Mouse (Mus musculus) liver, embryonic 14.5 days (tissue): ENCODE data around the gene Spock1. TPM values are rescaled to one million over a fixed set of nuclear protein-coding genes. Genes with fewer than 3 reads are reported as not detected.

ENCODE experiments used
- ATAC-seq: fragments of 200-750 bp; cut with Nextera tagmentation; 2 replicates; pipeline ENCODE4 v1.8.0; 2017; ENCODE audit warnings: moderate number of reproducible peaks, mild to moderate bottlenecking, moderate library complexity; ENCODE audit not compliant: insufficient read depth
- DNase-seq, 3 experiments: peaks; one replicate each; pipeline ENCODE4 v3.0.0-alpha.2; 2012 to 2013; ENCODE audit warnings: low read depth in 3 of 3, low spot score in 3 of 3
- H3K27ac ChIP-seq: fragments of 300-500 bp; sonication (generic); 2 replicates; pipeline ENCODE4 v1.5.1; 2014; ENCODE audit warnings: moderate library complexity, mild to moderate bottlenecking, control low read depth, inconsistent platforms
- H3K27me3 ChIP-seq: fragments of 300-500 bp; sonication (generic); 2 replicates; pipeline ENCODE4 v1.6.1; 2014; ENCODE audit warnings: mild to moderate bottlenecking, low read length, moderate library complexity; ENCODE audit not compliant: control insufficient read depth, insufficient read depth
- H3K36me3 ChIP-seq: fragments of 300-500 bp; sonication (generic); replicated peaks from 2 replicates; pipeline ENCODE4 v1.6.1; 2014; ENCODE audit warnings: low read depth; ENCODE audit not compliant: control insufficient read depth, insufficient read depth
- H3K4me1 ChIP-seq, 2 experiments: fragments of 200-500 bp in 1 of 2; fragments of 300-500 bp in 1 of 2; sonication (generic) in 1 of 2; replicated peaks; 2 replicates each; pipeline ENCODE4 v1.6.1; 2012 to 2014; ENCODE audit warnings: antibody characterized with exemption in 1 of 2, inconsistent platforms in 1 of 2, low read length in 1 of 2; ENCODE audit not compliant: control insufficient read depth in 2 of 2, insufficient read depth in 2 of 2
- H3K4me2 ChIP-seq: fragments of 300-500 bp; sonication (generic); 2 replicates; pipeline ENCODE4 v1.6.1; 2014; ENCODE audit warnings: low read depth, mild to moderate bottlenecking, control low read depth, moderate library complexity
- H3K4me3 ChIP-seq, 2 experiments: fragments of 200-500 bp in 1 of 2; fragments of 300-500 bp in 1 of 2; sonication (generic) in 1 of 2; 2 replicates each; pipeline ENCODE4 v1.5.1; 2012 to 2014; ENCODE audit warnings: low read depth in 2 of 2, low read length in 2 of 2, mild to moderate bottlenecking in 2 of 2, control low read depth in 1 of 2, inconsistent platforms in 1 of 2, moderate library complexity in 1 of 2; ENCODE audit not compliant: insufficient read depth in 1 of 2
- H3K9ac ChIP-seq: fragments of 300-500 bp; sonication (generic); replicated peaks from 2 replicates; pipeline ENCODE4 v1.6.1; 2014; ENCODE audit warnings: mild to moderate bottlenecking, control low read depth, moderate library complexity
- H3K9me3 ChIP-seq: fragments of 300-500 bp; sonication (generic); 2 replicates; pipeline ENCODE4 v1.6.1; 2016; ENCODE audit warnings: low read length, mixed read lengths; ENCODE audit not compliant: control insufficient read depth
- CTCF ChIP-seq: IDR thresholded peaks from 2 replicates; pipeline ENCODE4 v1.5.1; 2016; ENCODE audit warnings: antibody characterized with exemption, low read depth, control low read depth
- EP300 ChIP-seq: IDR thresholded peaks from 2 replicates; pipeline ENCODE4 v1.6.1; 2016; ENCODE audit warnings: antibody characterized with exemption, low read depth
- WGBS: fragments of 180-500 bp; shearing (Covaris S2); extraction: QIAGEN DNeasy Blood & Tissue Kit; methylation state at CpG from one replicate; pipeline ENCODE4 v1.1.7; 2014; ENCODE audit not compliant: insufficient replicate concordance; 5-methylcytosine and 5-hydroxymethylcytosine counted together
- polyA plus RNA-seq, 2 experiments: library from polyadenylated mRNA; depleted of rRNA in 1 of 2; stranded (reverse) in 1 of 2; unstranded in 1 of 2; fragments of >200 nt; fragmentation: Nextera tagmentation in 1 of 2; extraction: Ambion mirVana in 1 of 2; gene quantifications; 2 replicates each; pipeline versions ENCODE4 v1.2.1 to v1.2.3; 2012 to 2014

Gene Spock1
- polyA plus RNA-seq, 2 experiments: 0.06 TPM; not detected in 1

DNA sequence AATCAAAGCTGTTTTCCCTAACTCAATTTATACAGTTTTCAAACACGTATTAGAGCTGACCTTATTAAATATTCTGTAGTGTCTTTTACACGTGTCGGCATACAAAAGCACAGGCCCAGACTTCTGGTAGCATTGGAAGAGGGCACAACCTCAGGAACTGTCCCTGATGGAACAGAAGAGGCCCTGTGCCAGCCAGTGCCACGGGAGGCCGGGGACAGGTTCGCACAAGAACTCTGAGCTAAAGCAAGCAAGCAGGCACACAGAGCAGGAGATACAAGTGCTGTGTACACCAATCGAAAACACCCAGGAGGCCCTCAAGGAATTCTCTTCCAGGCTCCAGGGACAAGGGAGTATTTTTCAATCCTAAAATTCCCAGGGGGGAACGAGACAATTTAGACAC, 121.9 kb downstream of the Spock1 start:
- 59% methylated on average over 8 of the region's 8 CpGs for WGBS
- no peak overlapping the region for H3K4me3 ChIP-seq
- no peak overlapping the region for H3K27ac ChIP-seq
- H3K4me2 ChIP-seq: no peak overlapping the region
- no peaks in the 10 kb centered on the region for H3K9me3 ChIP-seq
- DNase-seq: no peak
- no peak overlapping the region for H3K9ac ChIP-seq
- H3K27me3 ChIP-seq: no peaks in the 10 kb centered on the region
- no peak for TF ChIP-seq EP300
- no peak for TF ChIP-seq CTCF
- H3K36me3 ChIP-seq: no peaks in the 10 kb centered on the region
- no peak for ATAC-seq
- no peaks in the 10 kb centered on the region for H3K4me1 ChIP-seq

DNA sequence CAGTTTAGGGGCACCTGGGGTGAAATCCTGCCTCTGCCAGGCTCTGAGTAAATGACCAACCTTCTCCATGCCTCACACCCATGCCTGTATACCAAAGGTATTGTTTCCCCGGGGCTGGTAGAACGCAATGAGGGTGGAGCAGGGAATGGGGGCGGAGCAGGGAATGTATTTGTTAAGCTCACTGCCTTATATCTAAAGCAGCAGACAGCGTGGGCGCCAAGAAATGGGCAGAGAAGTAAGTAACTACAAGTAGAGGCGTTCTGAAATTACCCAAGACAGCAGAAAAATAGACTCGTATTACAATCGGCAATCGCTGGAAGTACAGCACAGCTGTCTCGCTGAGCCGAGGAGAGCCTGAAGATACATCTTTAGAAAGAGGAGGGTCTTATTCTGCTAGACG, 125.2 kb downstream of the Spock1 start:
- Histone ChIP-seq H3K27ac (no peak overlapping the region), H3K4me1 (no peaks in the 10 kb centered on the region), H3K9me3 (no peaks in the 10 kb centered on the region; the same call in 1 of the 2 replicates), H3K27me3 (no peaks in the 10 kb centered on the region), H3K9ac (no peak overlapping the region), H3K36me3 (no peaks in the 10 kb centered on the region), H3K4me2 (no peak overlapping the region), H3K4me3 (no peak overlapping the region)
- DNase-seq (no peak), ATAC-seq (no peak)
- TF ChIP-seq EP300 (no peak), CTCF (no peak)
- WGBS: 67% methylated on average over 12 of the region's 12 CpGs

DNA sequence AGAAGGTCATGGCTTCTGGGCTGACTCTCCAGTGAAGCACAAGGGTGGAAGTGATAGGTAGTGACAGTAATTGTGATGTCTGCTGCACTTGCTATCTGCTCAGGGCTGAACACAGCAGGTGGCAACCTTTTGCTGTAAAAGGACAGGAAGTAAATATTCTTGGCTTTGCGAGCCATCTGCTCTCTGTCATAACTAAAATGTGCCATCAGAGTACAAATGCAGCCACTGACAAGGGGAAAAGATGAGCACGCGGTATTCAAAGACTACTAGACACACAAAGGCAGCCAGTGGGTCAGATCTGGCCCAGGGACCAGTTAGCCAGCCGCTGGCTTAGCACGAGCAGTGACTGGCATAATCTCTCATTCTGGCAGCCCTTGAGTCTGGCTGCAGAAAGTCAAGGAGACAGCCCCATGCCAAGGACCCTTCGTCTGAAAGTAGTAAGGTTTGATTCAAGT, 126.0 kb downstream of the Spock1 start:
- 69% methylated on average over 6 of the region's 6 CpGs for WGBS
- Histone ChIP-seq H3K4me3 (no peak overlapping the region), H3K27me3 (no peaks in the 10 kb centered on the region), H3K4me1 (no peaks in the 10 kb centered on the region), H3K9me3 (no peaks in the 10 kb centered on the region; the same call in 1 of the 2 replicates), H3K27ac (no peak overlapping the region), H3K9ac (no peak overlapping the region), H3K4me2 (no peak overlapping the region), H3K36me3 (no peaks in the 10 kb centered on the region)
- no peak for ATAC-seq
- TF ChIP-seq CTCF (no peak), EP300 (no peak)
- no peak for DNase-seq

DNA sequence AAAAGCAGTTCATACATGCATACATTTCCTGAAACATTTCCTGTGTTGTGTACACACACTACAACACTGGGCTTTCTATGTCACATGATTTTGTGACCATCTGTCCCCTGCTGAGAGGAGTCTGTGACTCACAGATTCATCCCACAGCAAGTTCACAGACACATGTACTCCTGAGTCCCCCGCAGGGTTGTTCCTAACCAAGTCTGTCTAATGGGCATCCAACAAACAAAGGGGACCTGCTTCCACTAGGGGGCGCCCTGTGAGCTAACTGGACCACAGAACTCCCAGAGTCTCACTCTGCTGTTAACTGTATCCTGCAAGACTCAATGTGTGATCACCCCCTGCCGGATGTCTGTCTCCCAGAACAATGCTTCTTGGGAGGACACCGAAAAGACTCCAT, 129.0 kb downstream of the Spock1 start:
- TF ChIP-seq EP300: no peak
- TF ChIP-seq CTCF: peak; percentile 24; the same call in 1 of the 2 replicates
- Histone ChIP-seq H3K9ac (no peak overlapping the region), H3K27ac (no peak overlapping the region), H3K36me3 (no peaks in the 10 kb centered on the region), H3K4me1 (no peaks in the 10 kb centered on the region), H3K27me3 (no peaks in the 10 kb centered on the region), H3K4me2 (no peak overlapping the region), H3K4me3 (no peak overlapping the region), H3K9me3 (no peaks in the 10 kb centered on the region; the same call in 1 of the 2 replicates)
- DNase-seq (no peak), ATAC-seq (no peak)
- WGBS: 58% methylated on average over 4 of the region's 4 CpGs

DNA sequence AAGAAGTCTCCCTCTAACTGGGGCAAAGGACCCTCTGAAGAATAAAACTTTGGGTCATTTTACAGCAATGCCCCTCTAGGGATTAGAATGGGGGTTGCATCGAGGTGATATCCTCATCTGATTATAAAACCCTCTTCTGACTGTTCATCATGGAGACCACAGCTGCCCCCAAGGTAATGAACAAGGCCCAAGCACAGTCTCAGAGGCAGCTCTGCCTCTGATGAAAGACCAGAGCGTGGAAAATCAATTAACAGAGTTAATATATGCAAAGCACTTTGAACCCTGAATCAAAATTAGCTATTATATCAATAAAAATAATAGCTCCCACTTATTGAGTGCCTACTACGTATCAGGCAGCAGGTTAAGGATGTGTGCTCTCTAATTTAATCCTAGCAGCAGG, 129.6 kb downstream of the Spock1 start:
- Histone ChIP-seq H3K27ac (no peak overlapping the region), H3K9ac (no peak overlapping the region), H3K4me3 (no peak overlapping the region), H3K4me2 (no peak overlapping the region), H3K9me3 (no peaks in the 10 kb centered on the region; the same call in 1 of the 2 replicates), H3K4me1 (no peaks in the 10 kb centered on the region), H3K27me3 (no peaks in the 10 kb centered on the region), H3K36me3 (no peaks in the 10 kb centered on the region)
- WGBS: 53% methylated on average over 3 of the region's 3 CpGs
- DNase-seq: no peak
- ATAC-seq: no peak
- no peak for TF ChIP-seq CTCF
- no peak for TF ChIP-seq EP300
